In genomic region chr13:101062582-101062981, GRCm38 (mm10) we compare ENCODE assay signal across 11 mouse cellular contexts.
DNase-seq lines count a peak whose midpoint lies in the region; ATAC-seq and TF ChIP-seq lines count a peak whose summit lies in the region.
"Had no signal": no experiment of that assay in that cellular context is flagged by ENCODE, and none has a peak within 500 bp of the region (broad histone marks: within the 10 kb centered on the region; RNA-seq: fewer than 3 reads in every experiment).

No protein-coding gene starts in this region.

- H3K4me2 ChIP-seq in hindbrain, postnatal 0 days (ENCODE audit: low read depth, low read length), result no peak overlapping the region

- intact Hi-C loops in left cerebral cortex, postnatal 10 days (cut with DNase I), result no loop called here

- H3K4me3 ChIP-seq in hindbrain, postnatal 0 days (ENCODE audit: low read length), result no peak overlapping the region
- H3K4me3 ChIP-seq: erythroblast, embryonic 14.5 days had no signal

- 61% methylated on average over 8 of the region's 8 CpGs for WGBS in hindbrain, postnatal 0 days

- H3K9ac ChIP-seq in hindbrain, postnatal 0 days (replicated peaks; ENCODE audit: low read length), result no peak overlapping the region

- TF ChIP-seq CTCF in hindbrain, postnatal 0 days (IDR thresholded peaks at IDR 0.05; ENCODE audit: low read depth), result no peak

- H3K4me1 ChIP-seq in hindbrain, postnatal 0 days (ENCODE audit: insufficient read depth, low read length), result no peaks in the 10 kb centered on the region

- no peaks in the 10 kb centered on the region for H3K27me3 ChIP-seq in hindbrain, postnatal 0 days (ENCODE audit: insufficient read depth, low read length)

- DNase-seq in heart, adult 11 months, result peak; percentile 54
- DNase-seq in heart, adult 8-10 months (ENCODE audit: low spot score), result no peak
- peak; percentile 49 for DNase-seq in embryo, embryonic 11 days
- peak; percentile 42 for DNase-seq in hindbrain, postnatal 0 days (ENCODE audit: low spot score)
- DNase-seq in retina, embryonic 14.5 days (ENCODE audit: low spot score), result peak; percentile 45
- no peak for DNase-seq in left cerebral cortex, postnatal 10 days (ENCODE audit: extremely low spot score in 1 of 2, low spot score in 2 of 2)
- no peak for DNase-seq in ovary, adult 18-20 months (ENCODE audit: low spot score)
- DNase-seq: heart, postnatal 10 days; kidney, postnatal 36 days; thymus, adult 18-20 months had no signal

- H3K27ac ChIP-seq in hindbrain, postnatal 0 days, result no peak overlapping the region

- H3K36me3 ChIP-seq in hindbrain, postnatal 0 days (ENCODE audit: insufficient read depth, low read length), result no peaks in the 10 kb centered on the region

- no peaks in the 10 kb centered on the region for H3K9me3 ChIP-seq in hindbrain, postnatal 0 days (ENCODE audit: low read length)

- ATAC-seq in hindbrain, postnatal 0 days, result 0 out of 2 replicates have a peak, but pooled peaks have one; percentile 40

Comparison
In these comparisons a context has a peak if more than half of its experiments do, and no peak if none do; other contexts are left out.
1. DNase-seq: peak in heart, adult 11 months (single experiment), embryo, embryonic 11 days (single experiment), hindbrain, postnatal 0 days (single experiment) and retina, embryonic 14.5 days (single experiment); none in heart, adult 8-10 months (single experiment), left cerebral cortex, postnatal 10 days (0 of 2) and ovary, adult 18-20 months (single experiment).